Mouse (Mus musculus): ENCODE data around the gene Msantd2. TPM values are rescaled to one million over a fixed set of nuclear protein-coding genes. Genes with fewer than 3 reads are reported as not detected.

The Msantd2 gene
- polyA plus RNA-seq, 1 experiment: 22.9 TPM

- H3K4me1 ChIP-seq (ENCODE audit: control insufficient read depth, insufficient read depth, low read length): peaks cover 23% of the 10 kb centered on the region
- TF ChIP-seq CTCF (IDR thresholded peaks at IDR 0.05; ENCODE audit: insufficient read depth, low read length) (no peak), POLR2A (IDR thresholded peaks at IDR 0.05; ENCODE audit: borderline replicate concordance, extremely low read depth, low read depth, low read length) (no peak)
- H3K4me3 ChIP-seq (replicated peaks; ENCODE audit: extremely low read depth, low read depth, low read length): no peak overlapping the region
- no peak for DNase-seq
- WGBS: 62% methylated on average over 4 of the region's 4 CpGs
Observed at GRCm38 (mm10) chr9:37536851-37537250, 47.7 kb downstream of the Msantd2 start.

DNA sequence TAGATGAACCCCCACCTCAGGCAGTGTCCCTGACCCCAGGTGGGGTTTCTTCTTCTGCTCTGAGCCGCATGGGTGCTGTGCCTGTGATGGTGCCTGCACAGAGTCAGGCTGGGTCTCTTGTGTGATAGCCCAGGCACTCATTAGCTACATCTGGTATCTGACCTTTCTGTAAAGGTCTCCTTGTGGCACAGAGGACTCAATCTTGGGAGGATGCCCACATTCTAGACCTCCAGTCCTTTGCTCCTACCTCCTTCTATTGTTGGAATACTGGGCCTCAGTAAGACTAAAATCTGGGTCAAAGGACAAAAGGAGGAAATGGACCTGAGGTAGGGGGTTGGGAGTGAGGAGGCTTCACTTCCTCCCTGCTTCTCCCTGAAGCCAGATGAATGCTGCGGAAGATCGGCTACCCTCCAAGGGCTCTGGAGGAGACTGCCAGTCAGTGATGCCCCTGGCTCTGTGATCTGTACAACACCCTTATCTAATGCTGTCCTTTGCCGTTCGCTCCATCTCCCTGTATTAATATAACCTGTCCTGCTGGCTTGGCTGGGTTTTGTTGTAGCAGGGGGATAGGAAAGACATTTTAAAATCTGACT, 48.6 kb downstream of the Msantd2 start:
- DNase-seq: no peak
- TF ChIP-seq CTCF (IDR thresholded peaks at IDR 0.05; ENCODE audit: insufficient read depth, low read length) (no peak), POLR2A (IDR thresholded peaks at IDR 0.05; ENCODE audit: borderline replicate concordance, extremely low read depth, low read depth, low read length) (no peak)

DNA sequence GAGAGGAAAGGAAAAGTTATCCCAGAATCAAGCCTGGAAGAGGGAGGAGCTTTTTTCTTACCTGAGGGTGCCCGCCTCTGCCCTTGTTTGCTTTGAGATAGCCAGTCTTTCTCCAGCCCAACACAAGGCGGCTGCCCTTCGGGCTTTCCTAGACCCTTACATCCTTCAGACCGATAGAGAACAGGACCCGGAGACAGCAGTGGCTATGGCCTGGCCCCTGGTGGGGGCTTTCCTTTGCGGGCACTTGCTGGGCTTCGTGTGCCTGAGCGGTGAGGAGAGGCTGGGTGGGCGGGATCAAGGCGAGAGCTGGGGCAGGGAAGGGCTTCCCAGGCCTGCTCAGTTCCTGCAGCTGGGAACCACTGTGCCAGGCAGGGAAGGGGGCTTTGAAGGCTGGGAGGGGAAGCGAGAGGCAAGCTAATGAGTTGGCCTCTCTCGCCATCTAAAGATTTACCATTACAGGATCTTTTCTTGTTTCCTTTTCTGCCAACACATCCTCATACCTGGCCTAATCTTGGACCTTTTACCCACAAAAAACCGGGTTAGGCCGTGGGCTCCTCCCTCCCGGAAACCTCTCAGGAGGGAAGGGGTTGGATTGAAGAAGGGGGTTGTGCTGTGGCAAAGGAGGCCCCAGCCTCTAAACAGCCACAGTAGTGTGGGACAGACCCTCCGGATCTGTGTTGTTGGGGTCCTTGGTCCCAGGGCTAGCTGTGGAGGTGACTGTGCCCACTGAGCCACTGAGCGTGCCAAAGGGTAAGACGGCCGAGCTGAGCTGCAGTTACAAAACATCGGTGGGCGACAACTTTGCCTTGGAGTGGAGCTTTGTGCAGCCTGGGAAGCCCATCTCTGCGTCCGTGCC, 50.3 kb downstream of the Msantd2 start, which contains the start of gene Vsig2:
TSS of gene Vsig2 (plus strand) at position 86 of the 856 bp plus-strand sequence.
- WGBS: 49% methylated on average over 23 of the region's 23 CpGs
- H3K4me1 ChIP-seq (ENCODE audit: control insufficient read depth, insufficient read depth, low read length): peaks cover 27% of the 10 kb centered on the region
- DNase-seq: peak; percentile 21
- TF ChIP-seq POLR2A (IDR thresholded peaks at IDR 0.05; ENCODE audit: borderline replicate concordance, extremely low read depth, low read depth, low read length) (no peak), CTCF (IDR thresholded peaks at IDR 0.05; ENCODE audit: insufficient read depth, low read length) (no peak)
- H3K4me3 ChIP-seq (replicated peaks; ENCODE audit: extremely low read depth, low read depth, low read length): peak within 1 kb of the TSS; percentile 4

More for the DNA sequence above, 48.6 kb downstream of the Msantd2 start:
- Histone ChIP-seq H3K4me1 (ENCODE audit: control insufficient read depth, insufficient read depth, low read length) (peaks cover 24% of the 10 kb centered on the region), H3K4me3 (replicated peaks; ENCODE audit: extremely low read depth, low read depth, low read length) (no peak overlapping the region)
- 46% methylated on average over 5 of the region's 5 CpGs for WGBS

- Histone ChIP-seq H3K4me1 (ENCODE audit: control insufficient read depth, insufficient read depth, low read length) (peaks cover 30% of the 10 kb centered on the region), H3K4me3 (replicated peaks; ENCODE audit: extremely low read depth, low read depth, low read length) (no peak overlapping the region)
- no peak for TF ChIP-seq CTCF (IDR thresholded peaks at IDR 0.05; ENCODE audit: insufficient read depth, low read length)
- TF ChIP-seq POLR2A (IDR thresholded peaks at IDR 0.05; ENCODE audit: borderline replicate concordance, extremely low read depth, low read depth, low read length): no peak
- DNase-seq: no peak
- WGBS: 74% methylated on average over 4 of the region's 4 CpGs
Observed at GRCm38 (mm10) chr9:37540226-37540625, 51.1 kb downstream of the Msantd2 start.

GRCm38 (mm10) chr9:37540701-37541575, 51.8 kb downstream of the Msantd2 start:
- TF ChIP-seq POLR2A (IDR thresholded peaks at IDR 0.05; ENCODE audit: borderline replicate concordance, extremely low read depth, low read depth, low read length) (no peak), CTCF (IDR thresholded peaks at IDR 0.05; ENCODE audit: insufficient read depth, low read length) (no peak)
- DNase-seq: no peak
- Histone ChIP-seq H3K4me1 (ENCODE audit: control insufficient read depth, insufficient read depth, low read length) (peaks cover 33% of the 10 kb centered on the region), H3K4me3 (replicated peaks; ENCODE audit: extremely low read depth, low read depth, low read length) (no peak overlapping the region)
- WGBS: 54% methylated on average over 6 of the region's 6 CpGs

DNA sequence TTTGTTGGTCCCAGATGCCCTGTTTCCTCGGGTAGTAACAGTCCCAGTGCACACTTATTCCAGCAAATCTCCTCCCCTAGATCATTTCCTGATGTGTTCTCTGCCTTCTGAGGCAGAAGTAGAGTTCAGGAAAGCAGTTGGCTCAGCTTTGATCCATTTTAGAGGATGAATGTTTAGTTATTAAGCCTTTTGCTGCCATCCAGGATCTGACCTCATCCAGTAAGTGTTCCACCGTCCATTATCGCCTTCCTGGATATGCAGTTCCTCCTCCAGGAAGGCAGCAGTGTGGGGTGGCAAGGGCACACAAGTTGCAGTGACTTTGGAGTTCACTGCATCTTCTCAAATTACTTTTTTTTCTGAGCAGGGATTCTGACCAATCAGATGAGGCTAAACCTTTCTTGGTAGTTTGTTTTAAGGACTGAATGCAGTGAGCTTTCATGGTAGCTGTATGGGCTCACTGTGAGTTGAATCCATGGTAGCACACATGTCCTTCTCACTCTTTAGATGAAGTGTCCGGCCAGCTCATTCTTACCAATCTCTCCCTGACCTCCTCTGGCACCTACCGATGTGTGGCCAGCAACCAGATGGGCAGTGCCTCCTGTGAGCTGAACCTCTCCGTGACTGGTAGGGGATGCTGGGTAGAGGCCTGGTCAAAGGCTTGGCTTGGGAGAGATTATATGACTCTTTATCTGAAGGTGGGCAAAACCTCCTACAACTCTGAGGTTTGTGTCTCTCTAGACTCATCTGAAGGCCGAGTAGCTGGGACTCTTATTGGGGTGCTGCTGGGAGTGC, 52.9 kb downstream of the Msantd2 start:
- WGBS: 46% methylated on average over 7 of the region's 7 CpGs
- no peak for DNase-seq
- no peak overlapping the region for H3K4me3 ChIP-seq (replicated peaks; ENCODE audit: extremely low read depth, low read depth, low read length)
- H3K4me1 ChIP-seq (ENCODE audit: control insufficient read depth, insufficient read depth, low read length): peaks cover 33% of the 10 kb centered on the region
- TF ChIP-seq POLR2A (IDR thresholded peaks at IDR 0.05; ENCODE audit: borderline replicate concordance, extremely low read depth, low read depth, low read length): no peak
- TF ChIP-seq CTCF (IDR thresholded peaks at IDR 0.05; ENCODE audit: insufficient read depth, low read length): no peak

DNA sequence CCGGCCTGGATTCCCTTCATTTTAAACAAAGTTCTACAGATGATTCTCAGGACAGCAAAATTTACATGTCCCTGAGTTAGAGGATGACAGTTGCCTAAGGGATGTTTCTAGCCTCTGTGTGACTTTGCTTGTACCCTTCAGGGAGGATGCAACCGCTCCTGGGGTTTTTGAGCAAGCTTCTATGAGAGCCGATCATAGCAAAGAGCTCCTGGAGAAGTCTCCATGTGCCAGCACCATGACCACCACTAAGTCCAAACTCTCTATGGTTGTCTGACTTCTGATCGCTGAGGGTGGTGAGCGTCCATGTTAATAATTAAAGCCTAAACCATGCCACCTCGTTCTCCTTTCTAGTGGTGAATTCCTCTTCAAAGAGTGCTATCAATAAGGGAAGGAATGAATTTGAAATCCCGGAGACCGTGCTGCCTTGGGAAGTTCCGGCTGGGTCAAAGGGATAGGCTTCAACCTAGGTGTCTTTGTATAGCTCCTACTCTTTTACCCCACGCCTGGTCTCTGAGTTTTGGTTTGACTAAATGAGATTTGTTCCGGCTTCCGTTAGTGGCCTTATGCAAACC, 54.8 kb downstream of the Msantd2 start:
- TF ChIP-seq CTCF (IDR thresholded peaks at IDR 0.05; ENCODE audit: insufficient read depth, low read length): no peak
- TF ChIP-seq POLR2A (IDR thresholded peaks at IDR 0.05; ENCODE audit: borderline replicate concordance, extremely low read depth, low read depth, low read length): no peak
- WGBS: 29% methylated on average over 12 of the region's 12 CpGs
- Histone ChIP-seq H3K4me1 (ENCODE audit: control insufficient read depth, insufficient read depth, low read length) (peaks cover 25% of the 10 kb centered on the region), H3K4me3 (replicated peaks; ENCODE audit: extremely low read depth, low read depth, low read length) (peak overlapping the region; percentile 40)
- DNase-seq: no peak

GRCm38 (mm10) chr9:37544447-37545165, 55.5 kb downstream of the Msantd2 start:
- TF ChIP-seq POLR2A (IDR thresholded peaks at IDR 0.05; ENCODE audit: borderline replicate concordance, extremely low read depth, low read depth, low read length): no peak
- TF ChIP-seq CTCF (IDR thresholded peaks at IDR 0.05; ENCODE audit: insufficient read depth, low read length): peak; percentile 61
- H3K4me1 ChIP-seq (ENCODE audit: control insufficient read depth, insufficient read depth, low read length): peaks cover 25% of the 10 kb centered on the region
- DNase-seq: peak; percentile 69
- WGBS: 6% methylated on average over 29 of the region's 29 CpGs
- peak overlapping the region; percentile 40 for H3K4me3 ChIP-seq (replicated peaks; ENCODE audit: extremely low read depth, low read depth, low read length)
